Mouse (Mus musculus): ENCODE results near the gene Scfd2. TPM values are rescaled to one million over a fixed set of nuclear protein-coding genes. Genes with fewer than 3 reads are reported as not detected.

Scfd2 gene
- polyA plus RNA-seq, 1 experiment from 2014 or later = 15.0 TPM

GRCm38 (mm10) chr5:74163141-74163540 is 368.4 kb downstream of the Scfd2 start:
- Histone ChIP-seq H3K9me3 (replicated peaks; ENCODE audit: control insufficient read depth, low read length) (0 out of 2 replicates have a peak, but pooled peaks cover 4% of the 10 kb centered on the region), H3K4me2 (ENCODE audit: low read depth, low read length) (no peak overlapping the region), H3K36me3 (ENCODE audit: control insufficient read depth, insufficient read depth) (no peaks in the 10 kb centered on the region), H3K9ac (ENCODE audit: low read length) (no peak overlapping the region), H3K4me3 (ENCODE audit: low read length) (no peak overlapping the region), H3K4me1 (ENCODE audit: control insufficient read depth, insufficient read depth, low read length) (peaks cover 47% of the 10 kb centered on the region), H3K27me3 (ENCODE audit: control insufficient read depth, insufficient read depth, low read length) (no peaks in the 10 kb centered on the region), H3K27ac (ENCODE audit: low read length) (peak overlapping the region; percentile 24; the same call in 1 of the 2 replicates)
- WGBS = 63% methylated on average over 6 of the region's 6 CpGs
- no peak for ATAC-seq (replicated peaks; ENCODE audit: extremely low read depth, insufficient read depth, low FRiP score)

DNA sequence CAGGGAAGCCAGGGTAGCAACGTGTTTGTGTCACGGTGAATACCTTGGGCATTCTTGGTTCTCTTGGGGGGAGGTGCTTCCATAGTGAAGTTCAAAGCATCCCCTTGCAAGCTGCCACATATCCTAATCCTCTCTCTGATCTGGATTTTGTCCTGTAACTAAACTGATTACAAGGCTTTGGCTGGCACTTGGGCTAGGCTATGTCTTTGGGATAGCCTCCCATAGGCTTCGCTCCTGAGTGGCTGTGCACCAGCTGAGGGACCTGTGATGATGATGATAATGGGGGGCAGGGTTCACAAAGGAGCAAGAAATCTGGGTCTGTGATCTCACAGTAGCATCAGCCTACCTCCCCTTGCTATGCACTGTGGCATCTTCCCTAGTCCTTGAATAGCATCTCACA is 369.5 kb downstream of the Scfd2 start:
- no peaks in the 10 kb centered on the region for H3K36me3 ChIP-seq (ENCODE audit: control insufficient read depth, insufficient read depth)
- peaks cover 47% of the 10 kb centered on the region for H3K4me1 ChIP-seq (ENCODE audit: control insufficient read depth, insufficient read depth, low read length)
- 0 out of 2 replicates have a peak, but pooled peaks cover 4% of the 10 kb centered on the region for H3K9me3 ChIP-seq (replicated peaks; ENCODE audit: control insufficient read depth, low read length)
- H3K27ac ChIP-seq (ENCODE audit: low read length) = peak overlapping the region; percentile 95
- H3K4me3 ChIP-seq (ENCODE audit: low read length) = peak overlapping the region; percentile 35
- peak overlapping the region; percentile 70 for H3K9ac ChIP-seq (ENCODE audit: low read length)
- peak overlapping the region; percentile 60 for H3K4me2 ChIP-seq (ENCODE audit: low read depth, low read length)
- no peak for ATAC-seq (replicated peaks; ENCODE audit: extremely low read depth, insufficient read depth, low FRiP score)
- 36% methylated on average over 3 of the region's 3 CpGs for WGBS
- H3K27me3 ChIP-seq (ENCODE audit: control insufficient read depth, insufficient read depth, low read length) = no peaks in the 10 kb centered on the region

DNA sequence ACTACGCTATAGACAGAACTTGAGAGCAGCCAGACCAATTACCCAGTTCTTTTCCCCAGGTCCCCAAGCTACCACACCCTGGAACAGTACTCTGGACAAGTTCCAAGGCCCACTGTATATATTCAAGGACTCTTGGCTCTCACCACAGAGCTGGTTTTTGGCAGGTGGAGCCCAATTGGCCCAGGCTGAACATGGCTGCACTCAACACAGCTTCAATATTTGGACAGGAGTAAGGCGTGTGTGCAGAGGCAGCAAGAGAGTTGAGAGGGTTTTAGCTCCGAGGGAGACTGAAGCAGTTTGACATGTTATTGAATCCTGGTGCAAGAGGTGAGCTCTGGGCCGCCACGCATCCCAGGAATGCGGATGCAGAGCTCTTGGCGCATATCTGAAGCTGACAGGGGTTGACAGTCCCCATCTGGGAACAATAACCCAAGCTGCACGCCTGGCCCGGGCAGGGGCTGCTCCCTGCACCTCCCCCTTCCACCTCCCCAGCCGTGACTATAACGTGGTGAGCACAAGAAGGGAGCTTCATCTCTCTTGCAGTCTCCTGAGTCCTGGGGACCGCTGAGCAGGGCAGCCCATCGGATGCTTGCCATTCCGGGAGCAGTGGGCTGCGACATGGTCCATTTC is 370.1 kb downstream of the Scfd2 start:
- 0 out of 2 replicates have a peak, but pooled peaks cover 4% of the 10 kb centered on the region for H3K9me3 ChIP-seq (replicated peaks; ENCODE audit: control insufficient read depth, low read length)
- peak overlapping the region; percentile 95 for H3K27ac ChIP-seq (ENCODE audit: low read length)
- 8% methylated on average over 15 of the region's 15 CpGs for WGBS
- peak; percentile 94 for ATAC-seq (replicated peaks; ENCODE audit: extremely low read depth, insufficient read depth, low FRiP score)
- H3K4me1 ChIP-seq (ENCODE audit: control insufficient read depth, insufficient read depth, low read length) = peaks cover 47% of the 10 kb centered on the region
- peak overlapping the region; percentile 70 for H3K9ac ChIP-seq (ENCODE audit: low read length)
- H3K4me3 ChIP-seq (ENCODE audit: low read length) = peak overlapping the region; percentile 35
- H3K36me3 ChIP-seq (ENCODE audit: control insufficient read depth, insufficient read depth) = no peaks in the 10 kb centered on the region
- H3K27me3 ChIP-seq (ENCODE audit: control insufficient read depth, insufficient read depth, low read length) = no peaks in the 10 kb centered on the region
- peak overlapping the region; percentile 60 for H3K4me2 ChIP-seq (ENCODE audit: low read depth, low read length)

DNA sequence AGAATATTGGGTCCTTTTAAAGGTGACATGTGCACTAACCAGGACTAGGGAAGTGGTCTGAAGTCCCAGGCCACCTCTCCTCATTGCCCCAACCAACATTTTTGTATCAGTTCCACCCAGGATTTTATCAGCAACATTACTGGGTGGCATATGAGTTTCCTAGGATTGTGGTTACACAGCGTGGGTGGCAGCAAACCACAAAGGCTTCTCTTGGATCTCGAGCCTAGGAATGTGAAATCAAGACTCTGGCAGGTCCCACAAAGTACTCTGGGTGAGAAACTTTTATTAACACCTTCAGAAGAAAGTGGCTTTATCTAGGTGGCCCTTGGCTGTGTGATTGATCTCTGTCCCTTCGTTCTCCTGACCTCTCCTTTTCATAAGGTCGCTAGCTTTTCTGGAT is 371.2 kb downstream of the Scfd2 start:
- 48% methylated on average over 4 of the region's 4 CpGs for WGBS
- no peak for ATAC-seq (replicated peaks; ENCODE audit: extremely low read depth, insufficient read depth, low FRiP score)
- Histone ChIP-seq H3K4me3 (ENCODE audit: low read length) (no peak overlapping the region), H3K36me3 (ENCODE audit: control insufficient read depth, insufficient read depth) (no peaks in the 10 kb centered on the region), H3K4me2 (ENCODE audit: low read depth, low read length) (no peak overlapping the region), H3K9ac (ENCODE audit: low read length) (no peak overlapping the region; the same call in 1 of the 2 replicates), H3K27ac (ENCODE audit: low read length) (peak overlapping the region; percentile 95), H3K4me1 (ENCODE audit: control insufficient read depth, insufficient read depth, low read length) (peaks cover 47% of the 10 kb centered on the region), H3K9me3 (replicated peaks; ENCODE audit: control insufficient read depth, low read length) (0 out of 2 replicates have a peak, but pooled peaks cover 4% of the 10 kb centered on the region), H3K27me3 (ENCODE audit: control insufficient read depth, insufficient read depth, low read length) (no peaks in the 10 kb centered on the region)

DNA sequence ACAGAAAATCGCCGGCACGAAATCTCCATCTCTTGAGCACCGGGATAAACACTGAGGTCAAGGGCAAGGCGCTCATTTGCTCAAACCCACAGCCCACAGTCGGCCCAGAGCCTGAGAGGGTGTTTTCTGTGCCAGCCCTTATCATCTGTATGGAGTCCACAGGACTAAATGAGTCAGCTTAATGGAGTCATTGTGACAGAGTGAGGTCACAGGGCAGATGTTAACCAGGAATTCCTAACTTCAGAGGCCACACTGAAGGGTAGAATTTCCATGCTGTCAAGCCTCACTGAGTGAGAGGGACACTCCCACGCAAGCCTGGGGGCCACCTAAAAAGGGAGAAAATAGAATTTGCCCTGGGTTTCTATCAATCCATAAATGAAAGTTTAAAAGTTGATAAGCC is 371.7 kb downstream of the Scfd2 start:
- no peak for ATAC-seq (replicated peaks; ENCODE audit: extremely low read depth, insufficient read depth, low FRiP score)
- no peaks in the 10 kb centered on the region for H3K36me3 ChIP-seq (ENCODE audit: control insufficient read depth, insufficient read depth)
- no peak overlapping the region for H3K4me3 ChIP-seq (ENCODE audit: low read length)
- H3K4me2 ChIP-seq (ENCODE audit: low read depth, low read length) = no peak overlapping the region
- no peaks in the 10 kb centered on the region for H3K27me3 ChIP-seq (ENCODE audit: control insufficient read depth, insufficient read depth, low read length)
- H3K9me3 ChIP-seq (replicated peaks; ENCODE audit: control insufficient read depth, low read length) = 0 out of 2 replicates have a peak, but pooled peaks cover 4% of the 10 kb centered on the region
- WGBS = 19% methylated on average over 7 of the region's 7 CpGs
- H3K27ac ChIP-seq (ENCODE audit: low read length) = peak overlapping the region; percentile 95
- H3K9ac ChIP-seq (ENCODE audit: low read length) = no peak overlapping the region; the same call in 1 of the 2 replicates
- peaks cover 47% of the 10 kb centered on the region for H3K4me1 ChIP-seq (ENCODE audit: control insufficient read depth, insufficient read depth, low read length)

GRCm38 (mm10) chr5:74158929-74159632 is 372.5 kb downstream of the Scfd2 start:
- H3K9ac ChIP-seq (ENCODE audit: low read length) = no peak overlapping the region

GRCm38 (mm10) chr5:74155860-74156351 is 375.7 kb downstream of the Scfd2 start:
- no peaks in the 10 kb centered on the region for H3K27me3 ChIP-seq (ENCODE audit: control insufficient read depth, insufficient read depth, low read length)
- no peak overlapping the region for H3K27ac ChIP-seq (ENCODE audit: low read length)
- H3K36me3 ChIP-seq (ENCODE audit: control insufficient read depth, insufficient read depth) = no peaks in the 10 kb centered on the region
- WGBS = 68% methylated on average over 7 of the region's 7 CpGs
- ATAC-seq (replicated peaks; ENCODE audit: extremely low read depth, insufficient read depth, low FRiP score) = no peak
- 0 out of 2 replicates have a peak, but pooled peaks cover 4% of the 10 kb centered on the region for H3K9me3 ChIP-seq (replicated peaks; ENCODE audit: control insufficient read depth, low read length)
- H3K4me3 ChIP-seq (ENCODE audit: low read length) = no peak overlapping the region
- H3K4me1 ChIP-seq (ENCODE audit: control insufficient read depth, insufficient read depth, low read length) = peaks cover 20% of the 10 kb centered on the region
- H3K9ac ChIP-seq (ENCODE audit: low read length) = no peak overlapping the region
- no peak overlapping the region for H3K4me2 ChIP-seq (ENCODE audit: low read depth, low read length)

More at GRCm38 (mm10) chr5:74158929-74159632, 372.5 kb downstream of the Scfd2 start:
- Histone ChIP-seq H3K4me2 (ENCODE audit: low read depth, low read length) (no peak overlapping the region), H3K4me3 (ENCODE audit: low read length) (no peak overlapping the region), H3K4me1 (ENCODE audit: control insufficient read depth, insufficient read depth, low read length) (peaks cover 43% of the 10 kb centered on the region), H3K27me3 (ENCODE audit: control insufficient read depth, insufficient read depth, low read length) (no peaks in the 10 kb centered on the region), H3K27ac (ENCODE audit: low read length) (peak overlapping the region; percentile 95), H3K36me3 (ENCODE audit: control insufficient read depth, insufficient read depth) (no peaks in the 10 kb centered on the region), H3K9me3 (replicated peaks; ENCODE audit: control insufficient read depth, low read length) (0 out of 2 replicates have a peak, but pooled peaks cover 4% of the 10 kb centered on the region)
- no peak for ATAC-seq (replicated peaks; ENCODE audit: extremely low read depth, insufficient read depth, low FRiP score)
- WGBS = 89% methylated on average over 6 of the region's 6 CpGs
